Mouse (Mus musculus) ES-E14 (cell line): ENCODE results near the gene Hes3. TPM values are rescaled to one million over a fixed set of nuclear protein-coding genes. Genes with fewer than 3 reads are reported as not detected.

ENCODE experiments used
- DNase-seq: peaks from one replicate; pipeline ENCODE4 v3.0.0-alpha.2; 2013; ENCODE audit warnings: low read depth, low spot score
- H3K27ac ChIP-seq: 2 replicates; pipeline ENCODE4 v1.5.1; 2012; ENCODE audit warnings: low read depth, mild to moderate bottlenecking, low read length, moderate library complexity, mixed read lengths; ENCODE audit not compliant: poor library complexity, insufficient read depth, severe bottlenecking
- H3K36me3 ChIP-seq: 2 replicates; pipeline ENCODE4 v1.6.1; 2012; ENCODE audit warnings: mild to moderate bottlenecking, low read length, moderate library complexity, mixed read lengths; ENCODE audit not compliant: control insufficient read depth, poor library complexity, insufficient read depth, severe bottlenecking
- H3K4me1 ChIP-seq, 2 experiments: fragments of 150-350 bp in 1 of 2; sonication (generic) in 1 of 2; 2 replicates each; pipeline ENCODE4 v1.6.1; 2012; ENCODE audit warnings: low read length in 2 of 2, mild to moderate bottlenecking in 1 of 2, mixed read lengths in 1 of 2; ENCODE audit not compliant: control insufficient read depth in 2 of 2, insufficient read depth in 2 of 2, poor library complexity in 1 of 2
- H3K4me3 ChIP-seq, 2 experiments: fragments of 150-350 bp in 1 of 2; sonication (generic) in 1 of 2; 2 replicates each; pipeline ENCODE4 v1.5.1; 2012; ENCODE audit warnings: low read length in 2 of 2, low read depth in 1 of 2, mild to moderate bottlenecking in 1 of 2, mixed read lengths in 1 of 2; ENCODE audit not compliant: insufficient read depth in 1 of 2, poor library complexity in 1 of 2, severe bottlenecking in 1 of 2
- H3K9ac ChIP-seq: 2 replicates; pipeline ENCODE4 v1.6.1; 2012; ENCODE audit warnings: low read depth, mild to moderate bottlenecking, low read length, mixed read lengths; ENCODE audit not compliant: poor library complexity, insufficient read depth, severe bottlenecking
- H3K9me3 ChIP-seq: fragments of 150-350 bp; sonication (generic); 2 replicates; pipeline ENCODE4 v1.6.1; 2012; ENCODE audit warnings: low read depth, mild to moderate bottlenecking, low read length; ENCODE audit not compliant: control insufficient read depth, insufficient read depth
- CHD2 ChIP-seq: IDR thresholded peaks from 2 replicates; pipeline ENCODE4 v1.6.1; 2014; ENCODE audit warnings: mild to moderate bottlenecking, low read depth, low read length, inconsistent platforms
- HCFC1 ChIP-seq: IDR thresholded peaks from 2 replicates; pipeline ENCODE4 v1.6.1; 2012; ENCODE audit warnings: low read length, inconsistent platforms, borderline replicate concordance; ENCODE audit not compliant: insufficient read depth
- MAFK ChIP-seq: IDR thresholded peaks from 2 replicates; pipeline ENCODE4 v1.6.1; 2014; ENCODE audit warnings: mild to moderate bottlenecking, low read depth, low read length, inconsistent platforms; ENCODE audit not compliant: insufficient read depth
- ZC3H11A ChIP-seq: IDR thresholded peaks from 2 replicates; pipeline ENCODE4 v1.6.1; 2012; ENCODE audit warnings: low read depth, mild to moderate bottlenecking, inconsistent platforms, low read length, borderline replicate concordance
- ZNF384 ChIP-seq: IDR thresholded peaks from 2 replicates; pipeline ENCODE4 v1.6.1; 2012; ENCODE audit warnings: low read depth, low read length, inconsistent platforms
- in situ Hi-C, 2 experiments: fragments of 600-800 bp; cut with MboI; formaldehyde crosslinking; loops; one replicate each; pipeline ENCODE4 v1.15.1; 2025; ENCODE audit warnings: low sequenced_read_pairs in 2 of 2, inconsistent platforms in 1 of 2; ENCODE audit not compliant: unreplicated experiment in 2 of 2
- total RNA-seq: library from RNA; depleted of rRNA; stranded (reverse); fragments of 300-350 nt; gene quantifications from 2 replicates; pipeline ENCODE4 v1.2.3, GENCODE M21; 2012

Gene Hes3
- total RNA-seq, 1 experiment = 0.58 TPM

GRCm38 (mm10) chr4:152247195-152247594 is 44.3 kb downstream of the Hes3 start:
- TF ChIP-seq HCFC1 (no peak), ZC3H11A (no peak), ZNF384 (no peak), CHD2 (no peak), MAFK (no peak)
- Histone ChIP-seq H3K27ac (no peak overlapping the region), H3K9ac (no peak overlapping the region), H3K36me3 (0 out of 2 replicates have a peak, but pooled peaks cover 4% of the 10 kb centered on the region), H3K4me3 (no peak overlapping the region), H3K9me3 (no peaks in the 10 kb centered on the region), H3K4me1 (no peaks in the 10 kb centered on the region)
- in situ Hi-C loops = no loop called here
- DNase-seq = no peak

GRCm38 (mm10) chr4:152246011-152246410 is 45.5 kb downstream of the Hes3 start:
- Histone ChIP-seq H3K9me3 (no peaks in the 10 kb centered on the region), H3K9ac (no peak overlapping the region), H3K36me3 (peaks cover 4% of the 10 kb centered on the region; the same call in 1 of the 2 replicates), H3K4me3 (no peak overlapping the region), H3K27ac (no peak overlapping the region), H3K4me1 (no peaks in the 10 kb centered on the region)
- DNase-seq = no peak
- no peak for TF ChIP-seq ZC3H11A
- in situ Hi-C loops = no loop called here

- no peak overlapping the region for H3K9ac ChIP-seq
- no peak overlapping the region for H3K4me3 ChIP-seq
- no peak overlapping the region for H3K27ac ChIP-seq
- TF ChIP-seq ZC3H11A (no peak), HCFC1 (no peak), CHD2 (no peak), ZNF384 (no peak), MAFK (no peak)
- H3K36me3 ChIP-seq = peaks cover 7% of the 10 kb centered on the region; the same call in 1 of the 2 replicates
- no peak for DNase-seq
- in situ Hi-C loops = no loop called here
- H3K4me1 ChIP-seq = peaks cover 0 to 3% of the 10 kb centered on the region in 2 experiments; a peak in 1 of 4 replicates
- no peaks in the 10 kb centered on the region for H3K9me3 ChIP-seq
Measured at GRCm38 (mm10) chr4:152244545-152245522, 46.6 kb downstream of the Hes3 start.

GRCm38 (mm10) chr4:152243969-152244368 is 47.5 kb downstream of the Hes3 start:
- in situ Hi-C loops = no loop called here
- Histone ChIP-seq H3K36me3 (peaks cover 12% of the 10 kb centered on the region; the same call in 1 of the 2 replicates), H3K4me1 (peaks cover 0 to 3% of the 10 kb centered on the region in 2 experiments; a peak in 1 of 4 replicates), H3K27ac (no peak overlapping the region), H3K4me3 (no peak overlapping the region), H3K9me3 (no peaks in the 10 kb centered on the region), H3K9ac (no peak overlapping the region)
- TF ChIP-seq ZNF384 = no peak
- no peak for TF ChIP-seq MAFK
- TF ChIP-seq ZC3H11A = no peak
- TF ChIP-seq CHD2 = no peak
- no peak for TF ChIP-seq HCFC1
- DNase-seq = no peak
